Mouse (Mus musculus) right cerebral cortex, postnatal 25 days (tissue): ENCODE measurements at regions not wholly inside any gene's neighbourhood (a gene's known extent, or its start where the extent isn't known, plus 50 kb on each side); places are given as distances from the start of the nearest gene placed in this dataset.

ENCODE experiments used
- DNase-seq: peaks from one replicate; pipeline ENCODE4 v3.0.0; 2022

GRCm38 (mm10) chr15:68362081-68363057 is 1861.7 kb upstream of the Lrrc6 start:
- DNase-seq: peak; percentile 36

- DNase-seq: no peak
Measured at GRCm38 (mm10) chr15:68360956-68361908, 1860.5 kb upstream of the Lrrc6 start.

GRCm38 (mm10) chr15:68359496-68359895 is 1858.8 kb upstream of the Lrrc6 start:
- no peak for DNase-seq

- DNase-seq: no peak
Measured at GRCm38 (mm10) chr15:68355957-68356356, 1855.2 kb upstream of the Lrrc6 start.

GRCm38 (mm10) chr15:68344652-68345051 is 1843.9 kb upstream of the Lrrc6 start:
- DNase-seq: no peak

- DNase-seq: no peak
Measured at GRCm38 (mm10) chr15:68342542-68342941, 1841.8 kb upstream of the Lrrc6 start.

GRCm38 (mm10) chr15:68341056-68341455 is 1840.3 kb upstream of the Lrrc6 start:
- no peak for DNase-seq

GRCm38 (mm10) chr15:68337264-68337663 is 1836.6 kb upstream of the Lrrc6 start:
- DNase-seq: no peak

- no peak for DNase-seq
Measured at GRCm38 (mm10) chr15:68335837-68336236, 1835.1 kb upstream of the Lrrc6 start.

GRCm38 (mm10) chr15:68316116-68316515 is 1815.4 kb upstream of the Lrrc6 start:
- no peak for DNase-seq
